Mouse (Mus musculus) gastrocnemius, postnatal 36 days (tissue): ENCODE measurements around the gene Coch. TPM values are rescaled to one million over a fixed set of nuclear protein-coding genes. Genes with fewer than 3 reads are reported as not detected.
"Not testable (repeated sequence)": the region's sequence is repeated elsewhere in the genome, so short reads cannot be mapped to it uniquely, and the experiment has no call there.

Experiments
- DNase-seq, 2 experiments: peaks; one replicate each; pipeline ENCODE4 v3.0.0; 2022
- intact Hi-C: fragments of 180-260 bp; cut with DNase I; formaldehyde crosslinking; loops from one replicate; pipeline ENCODE4 v1.15.1; 2025
- long read RNA-seq, 2 experiments: library from polyadenylated mRNA; stranded (forward); transcript quantifications; one replicate each; pipeline ENCODE4 v2.0.0; 2021
- total RNA-seq, 2 experiments: library from RNA; stranded (reverse); gene quantifications; 2 replicates each; pipeline ENCODE4 v1.2.3; 2021

Gene Coch
- total RNA-seq: under 1 TPM in 1 of 2 experiments, not detected in 1; 0.18 TPM
- long read RNA-seq, experiment 1, partial matches to known transcripts: 0 of 1 reads
- long read RNA-seq, experiment 1, other reads (novel, unspliced or antisense): 1 of 1 reads
- long read RNA-seq, experiment 2: 0 reads

GRCm38 (mm10) chr12:51593229-51594029 lies at the start of gene Coch:
Gene Coch (plus strand): TSS chr12:51593341.
- intact Hi-C loops: no loop called here
- DNase-seq: no peak

GRCm38 (mm10) chr12:51543402-51543960 lies 49.7 kb upstream of the Coch start:
- DNase-seq: no peak
- intact Hi-C loops: no loop called here

- intact Hi-C loops: no loop called here
- no peak for DNase-seq
Observed at GRCm38 (mm10) chr12:51555041-51555440, 38.1 kb upstream of the Coch start.

- intact Hi-C loops: no loop called here
Observed at GRCm38 (mm10) chr12:51561416-51561815, 31.7 kb upstream of the Coch start.

GRCm38 (mm10) chr12:51567225-51567624 lies 25.9 kb upstream of the Coch start:
- intact Hi-C loops: no loop called here
- DNase-seq: no peak

More at GRCm38 (mm10) chr12:51561416-51561815, 31.7 kb upstream of the Coch start:
- DNase-seq: no peak

GRCm38 (mm10) chr12:51569472-51569871 lies 23.7 kb upstream of the Coch start:
- intact Hi-C loops: no loop called here

GRCm38 (mm10) chr12:51569944-51570343 lies 23.2 kb upstream of the Coch start:
- intact Hi-C loops: no loop called here
- DNase-seq: no peak

More at GRCm38 (mm10) chr12:51569472-51569871, 23.7 kb upstream of the Coch start:
- no peak for DNase-seq

- intact Hi-C loops: no loop called here
- no peak for DNase-seq
Observed at GRCm38 (mm10) chr12:51572651-51573050, 20.5 kb upstream of the Coch start.

- intact Hi-C loops, DNase-seq: not testable (repeated sequence)
Observed at GRCm38 (mm10) chr12:51577816-51578215, 15.3 kb upstream of the Coch start.

- intact Hi-C loops: no loop called here
- DNase-seq: no peak
Observed at GRCm38 (mm10) chr12:51589263-51589662, 3.9 kb upstream of the Coch start.

- DNase-seq: no peak
- intact Hi-C loops: no loop called here
Observed at GRCm38 (mm10) chr12:51591921-51592320, 1.2 kb upstream of the Coch start.

- DNase-seq: no peak
- intact Hi-C loops: no loop called here
Observed at GRCm38 (mm10) chr12:51592888-51593228, 283 bp upstream of the Coch start.

- no peak for DNase-seq
- intact Hi-C loops: no loop called here
Observed at GRCm38 (mm10) chr12:51594030-51594470, 909 bp downstream of the Coch start.

- intact Hi-C loops: no loop called here
Observed at GRCm38 (mm10) chr12:51603306-51603705, 10.2 kb downstream of the Coch start.

GRCm38 (mm10) chr12:51606138-51606537 lies 13.0 kb downstream of the Coch start:
- intact Hi-C loops: no loop called here
- no peak for DNase-seq

More at GRCm38 (mm10) chr12:51603306-51603705, 10.2 kb downstream of the Coch start:
- no peak for DNase-seq

- DNase-seq: no peak
- intact Hi-C loops: loop anchor here (10.0 kb wide), 1 partner anchor 188 kb away; no protein-coding TSS in a partner anchor
Observed at GRCm38 (mm10) chr12:51612361-51612760, 19.2 kb downstream of the Coch start.

GRCm38 (mm10) chr12:51620572-51620971 lies 27.4 kb downstream of the Coch start:
- DNase-seq: no peak
- intact Hi-C loops: no loop called here

GRCm38 (mm10) chr12:51621161-51621560 lies 28.0 kb downstream of the Coch start:
- intact Hi-C loops: no loop called here
- DNase-seq: no peak

GRCm38 (mm10) chr12:51622670-51623365 lies 29.7 kb downstream of the Coch start:
- DNase-seq: no peak
- intact Hi-C loops: no loop called here

- intact Hi-C loops: no loop called here
- DNase-seq: no peak
Observed at GRCm38 (mm10) chr12:51623366-51623694, 30.2 kb downstream of the Coch start.

GRCm38 (mm10) chr12:51633481-51633880 lies 40.3 kb downstream of the Coch start:
- intact Hi-C loops: no loop called here
- DNase-seq: no peak
